Mouse (Mus musculus): ENCODE data around the gene Map7d1. TPM values are rescaled to one million over a fixed set of nuclear protein-coding genes. Genes with fewer than 3 reads are reported as not detected.

The Map7d1 gene
- 274 and 283 TPM in 2 replicates for polyA plus RNA-seq (2012; rRNA removed)

DNA sequence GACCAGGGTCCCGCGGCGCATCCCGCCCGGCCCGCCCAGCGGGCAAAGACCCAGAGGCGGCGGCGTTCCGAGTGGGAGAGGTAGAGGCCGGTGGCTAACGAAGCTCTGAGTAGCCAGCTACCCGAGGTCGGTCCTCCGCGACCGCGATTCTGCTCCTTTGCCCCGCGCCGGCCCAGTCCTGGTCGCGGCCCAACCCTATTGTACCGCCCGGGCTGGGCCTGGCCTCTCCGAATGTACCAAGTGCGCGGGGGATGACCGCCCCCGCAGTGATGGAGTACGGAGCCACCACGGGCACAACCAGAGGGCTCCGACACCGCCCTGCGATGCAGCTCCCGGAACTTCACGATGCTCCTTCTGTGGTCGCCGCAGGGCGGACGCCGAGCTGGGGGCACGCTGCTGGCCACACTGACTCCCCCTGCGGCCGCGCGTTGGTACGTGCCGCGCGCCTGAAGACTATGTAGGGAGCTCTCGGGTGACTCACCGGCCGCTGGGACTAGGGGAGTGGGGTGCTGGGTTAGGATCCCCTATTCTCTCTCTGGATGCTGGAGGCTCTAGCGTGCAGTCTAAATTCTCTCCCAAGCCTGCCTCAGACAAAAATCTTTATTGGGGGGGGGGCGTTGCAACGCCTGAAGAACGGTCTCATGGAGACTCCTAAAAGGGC is at the start of gene Map7d1:
TSS of gene Map7d1 (minus strand) at position 213 of the 661 bp plus-strand sequence.
- under 1% methylated on average over 59 of the region's 59 CpGs for WGBS
- TF ChIP-seq CTCF (IDR thresholded peaks at IDR 0.05; ENCODE audit: borderline replicate concordance, insufficient read depth, low read depth, low read length), result no peak
- TF ChIP-seq POLR2A (IDR thresholded peaks at IDR 0.05; ENCODE audit: borderline replicate concordance, insufficient read depth, low read length), result peak; percentile 69
- Histone ChIP-seq H3K4me3 (replicated peaks; ENCODE audit: insufficient read depth, low read depth, low read length) (peak within 1 kb of the TSS; percentile 97), H3K27ac (ENCODE audit: insufficient read depth, low read length) (peak within 1 kb of the TSS; percentile 100), H3K4me1 (ENCODE audit: control insufficient read depth, insufficient read depth, low read length) (peaks cover 39% of the 10 kb centered on the region), H3K27me3 (ENCODE audit: control insufficient read depth, insufficient read depth, low read length) (no peaks in the 10 kb centered on the region)
- peak; percentile 92 to 95 for DNase-seq

DNA sequence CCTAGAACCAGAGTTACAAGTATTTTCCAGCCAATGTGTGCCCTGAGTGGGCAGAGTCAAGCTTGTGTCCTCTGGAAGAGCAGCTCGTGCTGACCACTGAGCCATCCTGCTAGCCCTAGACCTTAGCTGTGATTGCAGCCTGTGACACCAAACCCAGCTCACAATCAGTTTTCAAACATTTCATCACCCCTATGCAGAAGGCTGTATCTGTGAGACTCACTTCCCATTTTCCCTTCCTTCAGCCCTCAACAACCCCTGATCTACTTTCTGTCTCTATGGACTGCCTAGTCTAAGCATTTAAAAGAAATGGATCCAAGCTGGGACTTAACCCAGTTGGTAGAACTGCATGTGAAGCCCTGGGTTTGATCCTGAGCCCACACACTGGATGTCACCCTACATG is 49.3 kb upstream of the Map7d1 start:
- DNase-seq, result no peak
- H3K27me3 ChIP-seq (ENCODE audit: control insufficient read depth, insufficient read depth, low read length), result no peaks in the 10 kb centered on the region
- WGBS, result 95% methylated on average over 1 of the region's 1 CpGs

DNA sequence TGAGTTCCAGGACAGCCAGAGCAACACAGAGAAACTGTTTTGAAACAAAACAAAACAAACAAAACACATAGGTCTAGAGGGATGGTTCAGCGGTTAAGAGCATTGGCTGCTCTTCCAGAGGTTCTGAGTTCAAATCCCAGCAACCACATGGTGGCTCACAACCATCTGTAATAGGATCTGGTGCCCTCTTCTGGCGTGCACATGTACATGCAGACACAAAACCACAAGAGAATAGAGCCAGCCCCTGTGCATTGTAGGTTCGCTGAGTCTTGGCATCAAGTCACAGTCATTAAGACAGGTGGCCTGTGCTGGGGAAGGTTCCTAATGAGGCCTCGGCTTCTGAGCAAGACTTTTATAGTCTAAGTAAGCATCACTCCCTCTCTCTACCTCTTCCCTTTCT is 47.7 kb upstream of the Map7d1 start:
- no peak for DNase-seq
- TF ChIP-seq POLR2A (IDR thresholded peaks at IDR 0.05; ENCODE audit: borderline replicate concordance, insufficient read depth, low read length), result no peak
- peak; percentile 18; the same call in 1 of the 2 replicates for TF ChIP-seq CTCF (IDR thresholded peaks at IDR 0.05; ENCODE audit: borderline replicate concordance, insufficient read depth, low read depth, low read length)
- Histone ChIP-seq H3K27me3 (ENCODE audit: control insufficient read depth, insufficient read depth, low read length) (no peaks in the 10 kb centered on the region), H3K27ac (ENCODE audit: insufficient read depth, low read length) (no peak overlapping the region), H3K4me1 (ENCODE audit: control insufficient read depth, insufficient read depth, low read length) (peaks cover 5% of the 10 kb centered on the region), H3K4me3 (replicated peaks; ENCODE audit: insufficient read depth, low read depth, low read length) (no peak overlapping the region)
- 60% methylated on average over 4 of the region's 4 CpGs for WGBS

More for the DNA sequence above, 49.3 kb upstream of the Map7d1 start:
- TF ChIP-seq POLR2A (IDR thresholded peaks at IDR 0.05; ENCODE audit: borderline replicate concordance, insufficient read depth, low read length) (no peak), CTCF (IDR thresholded peaks at IDR 0.05; ENCODE audit: borderline replicate concordance, insufficient read depth, low read depth, low read length) (no peak)
- peaks cover 10% of the 10 kb centered on the region for H3K4me1 ChIP-seq (ENCODE audit: control insufficient read depth, insufficient read depth, low read length)
- no peak overlapping the region for H3K4me3 ChIP-seq (replicated peaks; ENCODE audit: insufficient read depth, low read depth, low read length)
- no peak overlapping the region for H3K27ac ChIP-seq (ENCODE audit: insufficient read depth, low read length)

DNA sequence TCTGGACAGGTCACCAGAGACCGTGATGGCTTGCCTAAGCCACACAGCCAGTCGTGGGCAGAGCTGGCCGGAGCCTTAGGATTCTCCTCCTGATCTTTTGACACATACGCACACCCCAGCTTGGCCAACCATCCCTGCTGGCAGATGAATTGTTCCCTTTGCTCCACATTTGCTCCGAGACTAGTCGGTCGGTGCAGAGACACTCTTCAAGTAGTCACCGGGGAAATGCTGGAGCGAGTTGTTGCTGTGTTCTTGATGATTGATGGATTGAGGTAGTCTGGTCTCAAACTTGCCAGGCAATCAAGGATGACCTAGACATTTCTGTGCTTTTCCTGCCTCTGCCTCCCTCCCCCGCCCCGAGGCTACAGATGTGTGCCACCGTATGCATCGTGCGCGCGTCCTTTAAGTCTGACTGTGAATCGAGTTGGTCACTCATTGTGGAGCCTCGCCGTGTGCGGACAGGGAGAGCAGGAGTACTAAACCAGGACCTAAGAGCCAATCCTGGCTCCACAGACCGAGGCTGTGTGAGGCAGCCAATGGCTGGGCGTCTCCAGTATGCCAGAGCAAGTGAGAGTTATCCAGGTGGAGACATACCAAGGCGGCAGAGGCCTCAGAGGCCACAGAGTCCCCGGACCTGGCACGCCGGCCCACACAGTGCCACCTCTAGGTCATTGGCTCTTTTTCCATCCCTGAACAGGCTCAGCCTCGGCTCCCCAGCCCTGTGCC is 45.6 kb upstream of the Map7d1 start:
- peak; percentile 59 to 60 for DNase-seq
- TF ChIP-seq POLR2A (IDR thresholded peaks at IDR 0.05; ENCODE audit: borderline replicate concordance, insufficient read depth, low read length), result no peak
- TF ChIP-seq CTCF (IDR thresholded peaks at IDR 0.05; ENCODE audit: borderline replicate concordance, insufficient read depth, low read depth, low read length), result no peak
- peaks cover 9% of the 10 kb centered on the region for H3K4me1 ChIP-seq (ENCODE audit: control insufficient read depth, insufficient read depth, low read length)
- WGBS, result 12% methylated on average over 27 of the region's 27 CpGs
- no peak overlapping the region for H3K27ac ChIP-seq (ENCODE audit: insufficient read depth, low read length)
- H3K4me3 ChIP-seq (replicated peaks; ENCODE audit: insufficient read depth, low read depth, low read length), result peak overlapping the region; percentile 9
- H3K27me3 ChIP-seq (ENCODE audit: control insufficient read depth, insufficient read depth, low read length), result no peaks in the 10 kb centered on the region

DNA sequence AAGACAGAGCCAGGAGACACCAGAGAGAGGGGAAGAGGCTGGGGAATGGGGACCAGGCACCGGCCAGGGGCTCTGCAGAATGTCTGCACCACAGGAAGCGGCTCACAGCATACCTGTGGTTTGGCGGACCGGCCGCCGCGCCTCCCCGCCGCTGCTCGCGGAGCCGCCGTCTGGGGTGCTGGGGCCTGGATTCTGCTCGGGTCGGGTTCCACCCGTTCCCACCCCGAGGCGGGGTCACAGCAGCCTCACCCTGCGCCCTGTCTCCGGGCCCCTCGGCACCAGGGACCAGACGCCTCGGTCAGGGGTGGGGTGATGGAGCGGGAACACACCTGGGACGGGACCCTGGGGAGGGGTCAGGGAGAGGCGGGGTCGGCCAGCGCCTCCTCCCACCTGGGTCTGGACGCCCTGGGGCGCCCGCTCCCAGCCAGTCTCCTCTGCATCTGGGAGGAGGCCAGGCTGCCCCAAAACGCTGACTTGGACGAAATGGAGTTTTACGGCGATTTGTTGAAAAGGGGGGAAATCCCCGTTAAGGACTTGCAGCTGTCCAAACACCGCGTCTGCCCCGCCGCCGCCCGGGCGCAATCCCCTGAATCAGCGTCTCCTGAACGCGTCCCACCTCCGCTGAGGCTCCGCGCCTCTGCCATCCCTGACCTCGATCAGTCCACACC is 44.9 kb upstream of the Map7d1 start:
- Histone ChIP-seq H3K4me1 (ENCODE audit: control insufficient read depth, insufficient read depth, low read length) (peaks cover 9% of the 10 kb centered on the region), H3K27me3 (ENCODE audit: control insufficient read depth, insufficient read depth, low read length) (no peaks in the 10 kb centered on the region), H3K27ac (ENCODE audit: insufficient read depth, low read length) (no peak overlapping the region), H3K4me3 (replicated peaks; ENCODE audit: insufficient read depth, low read depth, low read length) (peak overlapping the region; percentile 9)
- WGBS, result 6% methylated on average over 49 of the region's 50 CpGs
- no peak for TF ChIP-seq CTCF (IDR thresholded peaks at IDR 0.05; ENCODE audit: borderline replicate concordance, insufficient read depth, low read depth, low read length)
- TF ChIP-seq POLR2A (IDR thresholded peaks at IDR 0.05; ENCODE audit: borderline replicate concordance, insufficient read depth, low read length), result no peak
- no peak for DNase-seq

DNA sequence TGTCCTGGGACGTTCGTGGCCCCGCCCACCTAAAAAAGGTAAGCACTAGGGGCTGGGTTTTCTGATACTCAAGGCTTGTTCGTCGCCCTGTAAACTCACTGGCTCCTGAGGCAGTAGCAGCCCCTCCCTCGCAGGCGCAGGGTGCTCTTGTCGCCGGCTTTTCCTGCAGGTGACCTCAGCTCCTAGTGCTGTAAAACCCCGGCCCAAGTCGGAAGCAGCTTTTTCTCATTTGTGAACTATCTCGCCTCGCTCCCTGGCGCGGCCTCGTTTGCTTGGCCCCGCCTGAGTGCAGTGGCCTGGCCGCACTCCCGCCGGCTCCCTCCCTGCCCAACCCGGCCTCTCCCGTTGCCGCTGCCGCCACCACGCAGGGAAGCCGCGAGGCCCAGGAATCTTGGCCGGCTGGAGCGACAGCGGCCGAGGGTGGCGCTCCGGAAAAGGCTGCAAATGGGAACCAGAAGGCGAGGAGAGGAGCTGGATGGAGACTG is 40.5 kb upstream of the Map7d1 start:
- DNase-seq, result peak; percentile 78 to 79
- 2% methylated on average over 34 of the region's 34 CpGs for WGBS
- H3K27me3 ChIP-seq (ENCODE audit: control insufficient read depth, insufficient read depth, low read length), result no peaks in the 10 kb centered on the region

DNA sequence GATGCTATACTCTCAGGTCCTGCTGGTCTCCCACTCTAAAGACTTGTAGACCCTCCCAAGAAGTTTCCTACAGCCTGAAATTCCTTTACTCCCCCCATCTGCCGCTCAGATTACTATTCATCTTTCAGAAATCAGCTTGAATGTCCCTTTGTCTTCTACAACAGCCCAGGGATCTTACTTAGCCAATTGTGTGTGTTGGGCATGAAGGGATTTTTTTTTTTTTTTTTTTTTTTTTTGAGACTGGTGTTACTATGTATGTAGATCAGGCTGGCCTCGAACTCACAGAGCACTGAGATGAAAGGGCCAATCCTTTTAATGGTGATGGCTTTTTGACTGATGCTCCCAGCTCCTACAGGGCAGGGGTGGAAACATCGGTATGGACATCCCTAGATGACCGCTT is 39.8 kb upstream of the Map7d1 start:
- Histone ChIP-seq H3K27me3 (ENCODE audit: control insufficient read depth, insufficient read depth, low read length) (no peaks in the 10 kb centered on the region), H3K4me3 (replicated peaks; ENCODE audit: insufficient read depth, low read depth, low read length) (no peak overlapping the region), H3K4me1 (ENCODE audit: control insufficient read depth, insufficient read depth, low read length) (0 out of 2 replicates have a peak, but pooled peaks cover 4% of the 10 kb centered on the region), H3K27ac (ENCODE audit: insufficient read depth, low read length) (no peak overlapping the region)
- 74% methylated on average over 4 of the region's 4 CpGs for WGBS
- no peak for DNase-seq
- TF ChIP-seq POLR2A (IDR thresholded peaks at IDR 0.05; ENCODE audit: borderline replicate concordance, insufficient read depth, low read length) (no peak), CTCF (IDR thresholded peaks at IDR 0.05; ENCODE audit: borderline replicate concordance, insufficient read depth, low read depth, low read length) (no peak)

More for the DNA sequence above, 40.5 kb upstream of the Map7d1 start:
- TF ChIP-seq POLR2A (IDR thresholded peaks at IDR 0.05; ENCODE audit: borderline replicate concordance, insufficient read depth, low read length) (no peak), CTCF (IDR thresholded peaks at IDR 0.05; ENCODE audit: borderline replicate concordance, insufficient read depth, low read depth, low read length) (no peak)
- peak overlapping the region; percentile 46 for H3K4me3 ChIP-seq (replicated peaks; ENCODE audit: insufficient read depth, low read depth, low read length)
- peak overlapping the region; percentile 73 for H3K27ac ChIP-seq (ENCODE audit: insufficient read depth, low read length)
- H3K4me1 ChIP-seq (ENCODE audit: control insufficient read depth, insufficient read depth, low read length), result peaks cover 7% of the 10 kb centered on the region

Measured in cerebellum, adult 2 months (tissue).